Mouse (Mus musculus) ZHBTc4 (cell line): Measurements from ENCODE around the gene Snupn.

Experiments used
- DNase-seq: peaks from one replicate; pipeline ENCODE4 v3.0.0-alpha.2; 2011; ENCODE audit warnings: low read depth, low spot score

The Snupn gene

DNA sequence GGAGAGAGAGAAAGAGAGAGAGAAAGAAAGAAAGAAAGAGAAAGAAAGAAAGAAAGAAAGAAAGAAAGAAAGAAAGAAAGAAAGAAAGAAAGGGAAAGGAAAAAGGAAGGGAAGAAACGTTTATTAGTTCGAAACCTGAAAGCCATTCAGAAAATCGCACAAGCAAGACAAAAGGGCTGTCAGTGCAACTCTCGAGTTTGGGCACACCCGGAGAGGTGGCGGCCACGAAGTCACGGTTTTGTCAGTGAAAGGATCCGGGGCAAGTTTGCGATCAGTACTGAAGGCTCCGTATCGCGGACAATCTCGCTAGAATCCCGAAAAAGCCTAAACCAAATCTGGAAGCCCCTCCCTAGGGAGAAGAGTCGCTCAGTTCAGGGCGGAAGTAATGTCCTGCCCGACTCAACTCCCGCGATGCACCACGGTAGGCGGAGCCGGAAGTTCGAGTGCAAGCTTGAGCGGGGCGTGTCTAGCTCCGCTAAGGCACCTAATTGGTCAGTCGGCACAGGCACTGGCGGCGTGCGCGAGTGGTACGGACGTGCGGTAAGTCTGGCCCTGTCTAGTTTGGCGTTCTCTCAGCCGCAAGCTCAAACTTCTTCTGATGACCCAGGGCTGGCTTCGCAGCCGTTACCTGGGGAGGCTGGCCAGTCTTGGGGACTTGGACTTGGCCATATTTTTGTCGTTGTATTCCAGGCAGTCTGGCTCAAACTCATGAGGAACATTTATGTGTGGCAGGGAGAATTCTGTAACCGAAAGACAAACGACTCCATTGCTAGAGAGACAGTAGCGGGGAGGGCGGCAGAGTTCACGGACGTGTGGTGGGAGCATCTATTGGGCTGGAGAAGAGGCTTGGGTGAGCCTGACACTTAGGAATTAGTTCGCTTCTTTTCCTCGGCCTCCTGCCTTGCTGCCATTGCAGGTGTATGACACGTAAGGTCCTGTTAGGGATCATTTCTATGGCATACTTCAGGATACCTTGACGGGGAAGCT, at the start of gene Snupn:
TSS of gene Snupn (plus strand) at position 465 of the 987 bp plus-strand sequence.
- DNase-seq, result peak; percentile 100

DNA sequence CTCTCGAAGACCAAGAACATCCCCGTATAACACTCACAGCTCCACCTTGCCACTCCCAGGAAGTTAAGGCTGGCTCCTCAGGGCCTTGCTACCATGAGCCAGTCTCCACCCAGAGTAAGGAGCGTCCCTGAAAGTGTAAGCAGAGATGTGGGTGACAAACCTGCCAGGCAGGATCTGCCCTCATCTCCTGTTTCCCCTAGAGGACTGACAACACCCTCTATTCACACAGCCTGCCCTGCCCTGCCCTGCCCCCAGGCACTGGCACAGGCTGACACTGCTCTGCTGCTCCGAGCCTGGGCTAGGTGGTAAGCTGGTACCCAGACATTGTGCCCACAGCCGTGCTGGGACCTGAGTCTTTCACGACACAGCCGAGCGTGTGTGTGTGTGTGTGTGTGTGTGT, 49.5 kb upstream of the Snupn start:
- peak; percentile 44 for DNase-seq

DNA sequence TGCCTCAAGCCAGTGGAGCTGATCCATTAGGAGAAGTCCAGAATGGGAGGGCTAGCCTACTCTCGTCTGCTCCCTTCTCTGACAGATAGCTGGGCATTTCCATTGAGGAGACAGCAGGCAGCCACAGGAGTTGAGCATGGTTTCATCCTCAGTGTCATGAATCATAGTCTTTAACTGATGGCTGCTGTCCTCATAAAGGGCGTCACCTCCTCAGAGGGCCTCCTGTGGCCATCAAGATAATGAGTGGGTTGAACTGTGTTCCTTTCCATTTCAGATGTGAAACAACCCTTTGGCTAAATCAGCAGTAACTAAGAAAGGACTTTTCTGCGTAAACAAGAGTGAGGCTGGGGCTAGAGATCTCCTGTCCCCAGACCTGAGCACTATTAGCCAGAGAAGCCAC, 47.0 kb upstream of the Snupn start:
- DNase-seq, result no peak

DNA sequence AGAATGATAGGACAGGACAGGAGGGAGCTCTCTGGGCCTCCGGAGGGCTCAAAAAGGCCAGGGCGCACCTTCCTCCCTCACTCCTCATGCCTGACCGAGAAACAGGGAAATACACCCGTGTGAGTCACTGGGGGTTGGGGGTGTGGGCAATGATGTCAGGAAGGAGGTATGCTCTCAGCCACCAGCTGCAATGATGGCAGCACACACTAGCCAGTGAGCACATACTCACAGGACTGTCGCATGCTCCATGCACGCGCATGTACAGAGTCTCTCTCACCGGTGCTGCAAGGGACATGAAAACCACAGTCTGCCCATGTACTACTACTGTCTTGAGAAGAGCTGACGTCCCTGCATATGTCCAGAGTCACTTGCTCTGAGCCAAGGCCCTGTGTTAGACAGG, 43.1 kb upstream of the Snupn start:
- no peak for DNase-seq

DNA sequence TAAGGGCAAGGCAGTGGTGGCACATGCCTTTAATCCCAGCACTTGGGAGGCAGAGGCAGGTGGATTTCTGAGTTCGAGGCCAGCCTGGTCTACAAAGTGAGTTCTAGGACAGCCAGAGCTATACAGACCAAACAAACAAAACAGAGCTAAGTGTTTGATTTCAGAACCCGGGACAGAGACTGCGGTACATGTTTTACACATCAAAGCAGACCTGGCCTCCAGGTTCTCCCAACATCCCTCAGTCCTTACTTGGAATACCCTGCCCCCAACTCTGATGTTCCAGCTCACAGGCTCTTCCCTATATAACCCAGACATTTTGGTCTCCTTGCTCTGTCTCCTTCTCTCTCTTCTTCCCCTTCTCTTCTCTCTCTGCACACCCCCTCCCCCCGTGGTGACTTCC, 40.7 kb upstream of the Snupn start:
- peak; percentile 77 for DNase-seq

DNA sequence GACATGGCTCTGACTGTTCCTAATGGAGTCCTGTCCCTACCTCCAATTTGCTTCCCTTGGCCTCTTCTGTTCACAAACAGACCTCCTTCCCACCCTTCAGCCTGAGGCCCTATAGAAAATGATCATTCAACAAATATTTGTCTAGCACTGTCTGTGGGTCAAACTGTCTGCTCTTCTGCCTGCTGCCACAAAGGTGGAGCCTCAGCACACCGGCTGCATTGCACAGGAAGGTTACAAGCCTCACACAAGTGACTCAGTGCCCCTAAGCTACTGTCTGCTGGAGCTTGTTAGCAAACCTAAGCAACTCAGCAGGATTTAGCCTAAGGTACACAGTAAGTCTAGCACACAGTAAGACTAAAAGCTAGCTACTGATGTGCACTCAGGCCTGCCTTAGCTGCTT, 39.7 kb upstream of the Snupn start:
- no peak for DNase-seq

DNA sequence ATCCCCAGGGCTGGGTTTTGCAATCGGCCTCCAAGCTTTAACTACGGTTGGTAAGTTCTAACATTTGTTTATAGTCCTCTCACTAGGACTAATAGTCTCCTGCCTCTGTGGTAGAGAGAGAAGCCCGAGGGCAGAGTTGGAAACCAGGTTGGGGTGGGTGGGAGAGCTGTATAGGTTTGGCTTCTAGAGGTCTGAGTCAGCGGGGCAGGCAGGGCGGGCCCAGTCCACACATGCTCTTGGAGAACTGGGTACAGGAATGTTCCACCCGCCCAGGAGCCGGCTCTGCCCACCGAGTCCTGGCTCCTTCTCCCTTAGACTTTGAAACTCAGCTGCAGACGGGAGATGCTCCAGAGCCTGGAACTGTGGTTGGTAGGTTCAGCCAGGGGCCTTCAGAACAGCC, 36.7 kb upstream of the Snupn start:
- DNase-seq, result no peak

DNA sequence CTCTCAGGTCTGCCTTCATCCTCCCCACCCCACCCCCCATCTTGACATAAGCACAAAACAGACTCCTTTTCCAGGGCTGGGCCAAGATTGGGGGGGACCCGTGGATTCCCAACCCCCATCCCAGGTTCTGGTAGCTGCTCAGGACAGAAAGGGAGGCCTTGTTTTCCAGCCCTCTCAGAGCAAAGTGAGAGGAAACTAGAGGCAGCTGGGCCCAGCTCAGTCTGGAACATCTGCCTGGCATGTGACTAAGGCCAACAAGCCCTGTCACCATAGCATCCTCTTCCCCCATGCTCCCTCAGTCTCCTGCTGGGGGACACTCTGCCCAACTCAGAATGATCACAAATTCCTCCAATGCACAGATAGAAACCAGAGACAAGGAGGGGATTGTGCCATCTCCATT, 35.6 kb upstream of the Snupn start:
- no peak for DNase-seq

DNA sequence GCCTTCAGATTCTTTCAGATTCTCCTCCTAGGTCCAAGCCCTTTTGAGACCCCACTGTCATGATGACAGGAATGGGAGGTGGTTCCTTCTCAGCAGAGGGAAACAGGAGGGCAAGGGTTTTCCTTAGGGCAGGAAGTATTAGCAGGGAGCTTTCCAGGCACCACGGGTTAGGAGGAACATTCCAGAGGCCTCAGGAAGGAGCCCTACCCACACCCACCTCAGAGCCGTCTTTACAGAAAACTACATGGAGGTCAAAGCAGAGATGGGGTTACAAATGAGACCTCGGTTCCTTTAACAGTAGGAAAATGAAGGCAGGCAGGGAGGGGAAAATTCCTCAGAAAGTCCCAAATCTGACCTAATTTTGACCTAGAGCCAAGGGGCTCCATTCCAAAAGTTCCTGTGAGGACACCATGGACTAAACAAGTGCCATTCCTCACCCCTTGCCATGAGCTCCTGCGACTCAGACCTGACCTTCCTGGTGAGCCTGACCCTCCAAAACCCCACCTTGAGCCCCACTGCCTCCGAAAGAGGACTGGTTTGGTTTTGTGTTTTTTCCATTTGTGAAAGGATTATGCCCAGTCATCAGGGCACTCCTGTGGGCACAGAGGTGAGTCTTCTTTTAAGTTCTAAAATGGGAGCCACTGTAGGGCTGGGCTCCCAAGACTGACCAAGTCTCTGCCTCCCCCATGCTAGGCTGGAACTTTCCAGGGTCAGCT, 34.8 kb upstream of the Snupn start:
- peak; percentile 54 for DNase-seq

DNA sequence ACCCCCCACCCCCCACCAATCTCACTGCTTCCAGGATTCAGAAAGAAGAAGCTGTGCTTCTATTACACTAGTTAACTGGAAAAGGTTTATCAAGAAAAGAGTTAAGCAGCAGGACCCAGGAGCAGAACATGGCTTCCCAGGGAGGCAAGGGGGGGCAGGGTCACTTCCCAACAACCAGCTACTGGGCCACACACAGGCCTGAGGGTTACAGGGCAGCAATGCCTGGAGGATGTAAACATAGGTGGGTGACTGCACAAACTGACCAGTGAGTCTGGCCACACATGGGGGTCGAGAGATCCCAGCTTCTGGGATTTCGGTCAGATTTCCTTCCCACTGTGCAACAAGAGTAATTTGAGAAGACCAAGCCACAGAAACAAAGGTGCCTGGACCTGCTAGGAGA, 33.5 kb upstream of the Snupn start:
- no peak for DNase-seq

DNA sequence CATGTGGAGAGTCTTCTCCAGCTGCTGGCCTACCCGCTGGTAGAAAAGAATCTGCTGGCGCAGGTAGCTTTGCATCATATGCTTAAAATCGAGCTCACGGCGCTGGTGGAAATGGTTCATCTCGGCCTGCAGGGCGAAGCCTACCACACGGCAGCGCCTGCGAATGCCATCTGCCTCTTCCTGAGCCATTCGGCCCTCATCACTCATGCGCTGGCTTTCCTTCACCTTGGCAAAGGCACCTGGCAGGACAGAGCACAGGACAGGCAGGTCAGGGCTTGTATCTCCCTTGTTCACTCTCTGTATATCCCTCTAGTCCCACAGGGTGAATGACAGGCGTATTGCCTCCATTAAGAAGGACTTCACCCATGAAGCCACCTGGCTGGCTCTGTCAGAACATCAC, 32.2 kb upstream of the Snupn start:
- no peak for DNase-seq

DNA sequence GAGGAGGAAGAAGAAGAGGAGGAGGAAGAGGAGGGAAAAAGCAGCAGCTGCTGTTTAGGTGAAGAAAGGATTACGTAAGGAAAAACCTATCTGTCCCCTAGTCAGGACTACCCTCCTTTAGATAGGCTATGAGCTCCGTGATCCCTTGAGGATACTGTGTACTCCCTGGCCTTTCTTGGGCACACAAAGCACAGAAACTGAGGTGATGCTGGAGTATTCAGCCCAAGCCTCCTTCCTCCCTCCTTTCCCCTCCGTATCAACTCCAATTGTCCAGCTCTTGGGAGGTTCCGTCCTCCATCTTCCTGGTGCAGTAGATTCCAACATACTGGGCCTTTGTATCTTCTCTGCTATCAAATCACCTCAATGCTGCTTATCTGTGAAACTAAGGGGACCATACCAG, 27.9 kb upstream of the Snupn start:
- no peak for DNase-seq

DNA sequence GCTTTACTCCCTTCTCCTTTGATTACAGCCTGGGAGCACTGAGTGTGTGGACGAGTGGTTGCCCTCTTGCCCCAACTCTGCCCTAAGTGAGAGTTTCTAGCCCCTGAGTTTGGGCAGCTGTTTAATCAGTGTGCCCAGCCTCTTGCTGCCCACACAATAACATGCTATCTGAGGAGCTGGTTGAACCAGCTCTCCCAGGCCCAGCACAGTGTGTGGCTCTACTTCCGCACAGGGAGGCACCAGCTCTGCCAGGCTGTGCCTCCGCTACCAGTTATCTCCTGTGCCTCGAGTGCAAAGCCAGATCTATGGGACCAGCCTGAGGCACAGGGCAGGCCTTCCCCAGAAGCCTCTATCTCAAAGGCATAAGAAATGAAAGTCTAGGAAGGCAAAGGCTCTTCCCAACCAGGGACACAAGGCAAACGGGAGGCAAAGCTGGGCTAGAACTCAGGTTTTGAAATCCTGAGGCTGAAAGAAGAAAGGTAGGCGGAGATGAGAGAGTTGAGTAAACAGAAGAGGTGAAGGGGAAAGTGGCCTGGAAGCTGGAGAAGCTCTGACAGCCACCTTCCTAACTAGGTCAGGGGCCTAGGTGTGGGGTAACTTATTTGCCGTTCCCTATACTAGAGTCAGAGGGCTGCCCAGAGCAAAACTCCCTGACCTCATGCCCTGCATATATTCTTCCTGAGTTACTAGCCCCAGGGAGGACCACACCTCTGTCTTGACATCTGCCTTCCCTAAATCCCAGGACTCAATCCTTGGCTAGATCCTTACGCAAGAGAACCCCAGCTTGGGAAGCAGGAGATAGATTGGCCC, 26.6 kb upstream of the Snupn start:
- no peak for DNase-seq

DNA sequence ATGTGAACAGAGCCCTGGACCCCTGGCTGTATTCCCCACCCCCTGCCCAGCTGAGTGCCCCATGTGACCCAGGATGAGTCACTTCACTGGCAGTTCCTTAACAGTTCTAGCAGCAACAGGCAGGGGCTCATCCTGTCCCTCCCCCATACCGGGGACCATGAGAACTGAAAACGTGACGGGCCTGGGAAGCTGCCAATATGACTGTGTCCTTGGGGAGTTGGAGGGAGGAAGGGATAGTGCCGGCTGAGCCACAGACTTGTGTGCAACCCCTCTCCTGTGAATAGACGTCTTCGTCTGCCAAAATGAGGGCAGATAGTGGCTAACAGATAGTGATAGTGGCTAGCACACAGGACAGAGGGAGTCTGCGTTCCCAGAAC, 26.0 kb upstream of the Snupn start:
- DNase-seq, result no peak

DNA sequence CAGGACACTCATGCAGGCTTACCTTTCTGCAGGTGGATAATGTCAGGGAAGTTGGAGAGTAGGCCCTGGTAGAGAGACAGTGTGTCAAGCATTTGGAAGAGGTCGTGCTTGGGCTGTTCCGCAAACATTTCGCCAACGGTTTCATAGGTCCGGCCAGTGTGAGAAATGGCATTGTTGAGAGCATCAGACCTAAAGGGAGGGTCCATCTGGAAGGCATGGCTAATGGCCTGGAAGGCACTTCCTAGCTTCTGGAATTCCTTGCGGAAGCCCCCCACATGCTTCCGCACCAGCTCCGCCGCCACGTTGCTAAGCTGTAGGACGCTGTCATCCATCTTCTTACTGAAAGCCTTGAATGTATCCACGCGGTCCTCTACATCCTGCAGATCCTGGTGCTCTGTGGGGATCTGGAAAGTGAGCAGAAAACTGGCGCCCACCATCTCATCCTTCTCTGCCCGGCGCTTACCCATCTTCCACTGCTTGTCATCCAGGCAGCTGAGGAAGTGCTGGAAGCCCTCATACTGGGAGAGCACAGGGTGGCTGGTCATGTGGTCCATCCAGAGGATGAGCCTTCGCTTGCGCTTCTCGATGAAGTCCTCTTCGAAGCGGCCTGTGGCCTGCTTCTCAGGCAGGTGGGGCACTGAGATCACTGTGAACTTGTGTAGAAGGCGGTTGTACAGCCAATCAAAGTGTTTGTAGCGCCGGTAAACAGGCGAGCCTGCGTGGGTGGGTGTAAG, 25.2 kb upstream of the Snupn start:
- no peak for DNase-seq

DNA sequence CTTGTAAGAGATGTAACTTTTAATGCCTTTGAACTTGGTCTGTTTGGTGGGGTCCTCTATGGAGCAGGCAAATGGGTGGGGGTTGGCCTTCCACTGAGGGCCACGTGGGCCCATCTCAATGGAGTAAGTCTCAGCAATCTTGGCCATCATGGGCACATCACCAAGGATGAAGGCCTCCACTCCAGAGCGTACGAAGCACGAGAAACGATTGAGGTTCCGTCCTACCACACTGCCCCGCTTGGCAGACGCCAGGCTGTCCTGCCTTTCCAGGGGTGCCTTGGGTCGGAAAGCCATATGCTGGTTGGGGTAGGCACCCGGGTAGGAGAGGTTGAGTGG, 24.7 kb upstream of the Snupn start:
- no peak for DNase-seq

DNA sequence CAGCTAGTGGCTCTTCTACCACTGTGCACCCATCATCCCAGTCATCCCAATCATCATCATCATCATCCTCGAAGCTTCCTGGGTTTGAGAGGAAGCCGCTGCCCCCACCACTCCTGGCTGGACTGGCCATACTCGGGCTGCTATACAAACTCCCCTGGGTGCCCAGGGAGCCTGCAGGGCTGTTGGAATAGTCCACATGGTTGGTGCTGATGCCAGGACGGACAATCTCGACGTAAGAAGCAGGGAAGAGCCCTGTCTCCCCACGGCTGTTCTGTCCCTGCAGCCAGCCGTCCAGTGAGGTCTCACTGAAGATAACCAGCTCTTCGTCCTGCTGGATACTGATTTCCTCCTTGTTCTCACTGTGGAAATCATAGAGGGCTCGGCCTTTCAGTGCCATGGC, 24.3 kb upstream of the Snupn start:
- no peak for DNase-seq

DNA sequence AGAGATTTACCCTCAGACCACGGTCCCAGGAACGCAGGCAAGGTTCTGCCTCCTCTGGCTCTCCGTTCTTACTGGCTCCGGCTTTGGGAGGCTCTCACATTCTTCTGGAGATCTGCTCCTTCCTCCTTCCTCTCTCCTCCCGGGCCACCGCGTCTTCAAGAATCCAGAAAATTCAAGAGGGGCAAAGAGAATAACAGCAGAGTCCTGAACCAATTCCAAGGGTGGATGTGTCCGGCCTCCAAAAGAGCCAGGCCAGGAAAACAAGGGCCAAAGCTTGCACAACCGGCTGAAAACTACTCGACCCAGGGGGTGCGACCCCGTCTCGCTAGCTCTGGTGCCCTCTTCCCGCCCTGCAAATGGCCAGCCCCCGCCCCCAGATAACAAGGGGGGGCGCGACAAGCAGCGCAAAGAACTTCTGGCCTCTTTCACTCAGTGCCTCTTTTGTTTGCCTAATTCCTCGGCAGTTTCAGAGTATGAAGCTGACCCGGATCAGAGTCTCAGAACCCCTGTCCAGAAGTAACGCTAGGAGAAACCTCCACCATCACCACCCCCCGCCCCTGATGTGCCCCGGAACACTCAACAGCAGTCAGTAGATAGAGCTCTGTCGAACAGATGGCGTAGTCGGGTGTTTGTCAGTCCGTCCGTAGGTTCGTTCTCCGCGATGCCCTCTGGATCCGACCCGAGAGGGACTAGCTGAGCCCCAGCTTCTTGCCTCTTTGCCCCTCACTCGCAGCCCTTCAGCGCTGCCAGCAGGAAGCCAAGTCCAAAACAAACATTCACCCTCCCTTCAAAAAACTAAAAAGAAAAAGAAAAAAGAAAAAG, 23.3 kb upstream of the Snupn start:
- DNase-seq, result peak; percentile 43

DNA sequence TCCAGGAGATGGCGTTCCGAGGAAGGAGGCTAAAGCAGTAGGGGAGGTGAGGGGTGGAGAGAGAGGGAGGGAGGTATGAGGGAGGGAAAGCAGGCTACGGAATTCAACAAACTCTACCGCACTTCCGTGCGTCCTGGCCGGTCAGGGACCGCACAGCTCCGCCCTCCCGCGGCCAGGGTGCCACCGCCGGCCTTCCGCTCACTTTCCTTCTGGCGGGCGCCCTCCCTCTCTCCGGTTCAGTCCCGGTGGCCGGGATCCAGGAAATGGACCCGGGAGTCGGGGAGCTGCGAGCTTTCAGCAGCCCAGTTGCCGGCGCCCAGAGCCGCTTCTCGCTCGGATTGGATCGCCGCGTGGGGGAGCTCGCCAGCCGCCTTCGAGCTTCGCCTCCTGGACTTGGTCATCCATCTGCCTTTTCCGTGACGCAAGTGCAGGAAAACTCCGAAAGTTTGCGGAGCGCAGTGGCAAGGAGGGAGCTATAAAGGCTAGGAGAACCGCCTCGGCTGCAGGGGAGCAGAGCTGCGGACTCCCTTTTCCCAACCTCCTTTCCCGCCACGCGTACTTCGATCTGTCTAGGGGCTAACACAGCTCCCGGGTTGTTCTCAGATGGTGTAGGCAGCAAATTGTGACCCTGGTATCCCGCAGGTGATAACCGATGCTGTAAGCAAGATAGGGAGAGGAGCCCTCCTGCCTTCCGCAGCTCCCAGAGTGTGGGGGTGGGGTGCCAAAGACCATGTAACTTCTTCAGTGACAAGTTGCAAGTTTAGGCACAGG, 22.5 kb upstream of the Snupn start, which contains the start of gene Snx33:
TSS of gene Snx33 (minus strand) at position 331 of the 771 bp plus-strand sequence.
- peak; percentile 82 for DNase-seq

DNA sequence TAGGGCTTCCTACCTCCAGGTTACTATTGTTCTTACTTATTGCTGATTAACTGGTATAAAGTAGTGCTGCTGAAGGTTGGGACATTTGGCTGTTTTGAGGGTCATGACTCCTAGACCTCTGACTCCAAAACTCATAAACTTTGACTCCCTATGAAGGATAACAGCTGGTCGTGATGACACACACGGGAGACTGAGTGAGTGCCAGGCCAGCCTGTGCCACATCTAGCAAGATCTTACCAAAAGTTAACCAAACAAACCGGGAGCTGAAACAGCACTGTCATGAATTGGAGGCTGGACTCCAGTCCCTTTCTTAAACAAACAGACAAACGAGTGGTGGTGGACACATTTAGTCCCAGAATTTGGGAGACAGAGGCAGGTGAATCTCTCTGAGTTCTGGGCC, 21.2 kb upstream of the Snupn start:
- no peak for DNase-seq
